Mouse (Mus musculus): ENCODE data around the gene Etfb.

GRCm38 (mm10) chr7:43436341-43437255, 7.3 kb upstream of the Etfb start, which contains the start of gene Nkg7:
- no peak for TF ChIP-seq POLR2A (IDR thresholded peaks at IDR 0.05; ENCODE audit: borderline replicate concordance, extremely low read depth, low read depth, low read length)
- TF ChIP-seq CTCF (IDR thresholded peaks at IDR 0.05; ENCODE audit: insufficient read depth, low read length) = no peak
